Mouse (Mus musculus) hindbrain, embryonic 10.5 days (tissue): ENCODE measurements at regions not wholly inside any gene's neighbourhood (a gene's known extent, or its start where the extent isn't known, plus 50 kb on each side); places are given as distances from the start of the nearest gene placed in this dataset.

Source experiments
- DNase-seq: peaks from one replicate; pipeline ENCODE4 v3.0.0-alpha.2; 2017; ENCODE audit warnings: low spot score
- H3K27ac ChIP-seq: fragments of 300-500 bp; sonication (generic); 2 replicates; pipeline ENCODE4 v1.5.1; 2016; ENCODE audit warnings: mild to moderate bottlenecking, moderate library complexity
- H3K27me3 ChIP-seq: fragments of 300-500 bp; sonication (generic); 2 replicates; pipeline ENCODE4 v1.6.1; 2016; ENCODE audit warnings: mild to moderate bottlenecking; ENCODE audit not compliant: poor library complexity, insufficient read depth, severe bottlenecking
- H3K36me3 ChIP-seq: fragments of 300-500 bp; sonication (generic); 2 replicates; pipeline ENCODE4 v1.6.1; 2016; ENCODE audit warnings: mild to moderate bottlenecking, moderate library complexity
- H3K4me1 ChIP-seq: fragments of 300-500 bp; sonication (generic); replicated peaks from 2 replicates; pipeline ENCODE4 v1.6.1; 2016; ENCODE audit warnings: mild to moderate bottlenecking
- H3K4me3 ChIP-seq: fragments of 300-500 bp; sonication (generic); 2 replicates; pipeline ENCODE4 v1.5.1; 2016; ENCODE audit warnings: mild to moderate bottlenecking, moderate library complexity
- H3K9me3 ChIP-seq: fragments of 300-500 bp; sonication (generic); 2 replicates; pipeline ENCODE4 v1.6.1; 2016; ENCODE audit warnings: mild to moderate bottlenecking, moderate library complexity
- WGBS: fragments of 180-500 bp; shearing (Covaris S2); methylation state at CpG from one replicate; pipeline ENCODE4 v1.1.7; 2016; 5-methylcytosine and 5-hydroxymethylcytosine counted together

- no peaks in the 10 kb centered on the region for H3K36me3 ChIP-seq
- no peaks in the 10 kb centered on the region for H3K9me3 ChIP-seq
- 89% methylated on average over 1 of the region's 1 CpGs for WGBS
- H3K4me3 ChIP-seq = no peak overlapping the region
- no peaks in the 10 kb centered on the region for H3K27me3 ChIP-seq
- no peak overlapping the region for H3K27ac ChIP-seq
- no peaks in the 10 kb centered on the region for H3K4me1 ChIP-seq
- DNase-seq = no peak
These were observed 685.0 kb downstream of the Zfp619 start for GRCm38 (mm10) chr7:40202615-40203014.

DNA sequence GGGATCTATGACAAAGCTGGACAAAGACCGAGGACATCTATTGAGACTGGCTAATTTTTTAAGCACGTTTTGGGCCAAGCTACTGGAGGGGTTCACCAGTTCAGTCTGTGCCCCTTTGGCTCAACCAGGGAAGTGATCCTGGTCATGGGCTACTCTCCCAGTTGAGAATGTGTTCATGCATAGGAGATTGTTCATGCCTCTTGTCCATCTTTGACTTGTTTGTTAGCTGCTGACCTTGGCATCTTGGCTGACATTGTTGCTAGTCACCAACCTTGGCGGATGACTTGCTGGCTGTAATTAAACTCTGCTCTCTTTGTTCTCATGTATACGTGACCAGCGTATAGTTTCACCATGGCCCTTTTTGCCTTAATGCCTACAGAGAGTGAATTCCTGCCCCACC, 686.2 kb upstream of the Vstm2b start:
- Histone ChIP-seq H3K27me3 (no peaks in the 10 kb centered on the region), H3K4me3 (no peak overlapping the region), H3K36me3 (no peaks in the 10 kb centered on the region), H3K4me1 (no peaks in the 10 kb centered on the region), H3K27ac (no peak overlapping the region), H3K9me3 (no peaks in the 10 kb centered on the region)
- no peak for DNase-seq
- WGBS = 81% methylated on average over 5 of the region's 5 CpGs

DNA sequence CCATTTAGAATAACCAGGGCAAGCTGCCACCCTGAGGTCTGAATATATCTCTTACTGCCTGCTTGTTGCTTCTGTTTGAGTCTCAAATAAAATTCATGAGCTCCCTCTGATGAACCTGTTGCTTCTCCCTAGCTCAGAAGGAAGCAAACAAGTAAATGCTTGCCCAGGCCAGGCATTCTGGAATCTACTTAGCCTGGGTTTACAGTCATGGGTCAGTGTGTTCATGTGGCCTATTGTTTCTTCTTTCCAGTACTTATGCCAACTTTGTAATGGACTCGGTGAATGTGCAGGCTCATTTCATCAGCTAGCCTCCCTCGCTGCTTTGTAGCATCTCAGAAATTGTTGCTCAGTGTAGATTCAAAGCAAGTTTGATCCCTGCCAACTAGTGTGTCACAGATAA, 685.6 kb upstream of the Vstm2b start:
- Histone ChIP-seq H3K27me3 (no peaks in the 10 kb centered on the region), H3K27ac (no peak overlapping the region), H3K36me3 (no peaks in the 10 kb centered on the region), H3K4me3 (no peak overlapping the region), H3K9me3 (no peaks in the 10 kb centered on the region), H3K4me1 (no peaks in the 10 kb centered on the region)
- DNase-seq = no peak
- WGBS = 89% methylated on average over 2 of the region's 2 CpGs

- 81% methylated on average over 2 of the region's 2 CpGs for WGBS
- Histone ChIP-seq H3K27me3 (no peaks in the 10 kb centered on the region), H3K4me3 (no peak overlapping the region), H3K36me3 (no peaks in the 10 kb centered on the region), H3K27ac (no peak overlapping the region), H3K4me1 (no peaks in the 10 kb centered on the region), H3K9me3 (no peaks in the 10 kb centered on the region)
- no peak for DNase-seq
These were observed 684.5 kb upstream of the Vstm2b start for GRCm38 (mm10) chr7:40213646-40214045.

DNA sequence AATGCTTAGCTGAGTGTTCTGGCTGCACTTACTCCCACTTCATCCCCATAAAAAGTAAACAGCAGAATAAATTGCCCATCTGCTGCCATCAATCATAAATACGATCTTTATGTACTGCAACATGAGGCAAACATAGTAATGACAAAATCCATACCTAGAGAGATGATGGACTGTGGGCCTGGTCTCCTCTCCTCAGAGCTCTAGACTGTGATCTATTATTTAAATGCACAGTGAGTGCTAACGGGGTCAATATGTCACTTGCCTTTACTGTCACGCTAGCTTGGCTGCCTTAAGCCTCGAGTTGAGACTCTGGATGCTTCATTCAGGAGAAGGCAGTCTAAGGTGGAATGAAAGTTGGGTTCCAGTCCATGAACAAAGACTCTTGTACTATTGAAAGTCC, 683.7 kb upstream of the Vstm2b start:
- H3K4me3 ChIP-seq = no peak overlapping the region
- H3K27ac ChIP-seq = no peak overlapping the region
- H3K9me3 ChIP-seq = no peaks in the 10 kb centered on the region
- H3K4me1 ChIP-seq = no peaks in the 10 kb centered on the region
- no peaks in the 10 kb centered on the region for H3K27me3 ChIP-seq
- DNase-seq = no peak
- 60% methylated on average over 4 of the region's 4 CpGs for WGBS
- H3K36me3 ChIP-seq = no peaks in the 10 kb centered on the region

- Histone ChIP-seq H3K36me3 (no peaks in the 10 kb centered on the region), H3K27me3 (no peaks in the 10 kb centered on the region), H3K27ac (no peak overlapping the region), H3K4me3 (no peak overlapping the region), H3K9me3 (no peaks in the 10 kb centered on the region), H3K4me1 (no peaks in the 10 kb centered on the region)
- no peak for DNase-seq
- WGBS = 90% methylated on average over 2 of the region's 2 CpGs
These were observed 682.9 kb upstream of the Vstm2b start for GRCm38 (mm10) chr7:40215271-40215670.

DNA sequence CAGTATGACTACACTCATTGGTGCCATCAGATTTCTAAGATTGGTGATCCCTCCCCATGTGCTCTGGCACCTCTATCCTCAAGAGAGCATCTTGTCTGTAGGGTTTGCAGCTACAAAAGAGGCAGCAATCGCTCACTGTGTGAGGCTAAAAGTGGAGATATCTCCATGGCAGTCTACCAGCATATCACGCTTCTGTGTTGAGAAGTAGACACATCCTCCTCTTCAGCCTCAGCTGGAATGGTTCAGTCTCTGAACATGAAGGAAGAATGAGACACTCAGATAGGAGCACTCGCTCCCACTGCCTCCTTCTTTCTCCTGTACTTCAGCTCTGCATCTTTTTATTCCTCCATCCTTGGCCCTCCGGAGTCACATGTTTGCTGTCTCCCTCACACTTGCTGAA, 677.6 kb upstream of the Vstm2b start:
- no peaks in the 10 kb centered on the region for H3K9me3 ChIP-seq
- H3K36me3 ChIP-seq = no peaks in the 10 kb centered on the region
- no peak overlapping the region for H3K4me3 ChIP-seq
- H3K4me1 ChIP-seq = no peaks in the 10 kb centered on the region
- no peak for DNase-seq
- WGBS = 82% methylated on average over 4 of the region's 4 CpGs
- no peaks in the 10 kb centered on the region for H3K27me3 ChIP-seq
- H3K27ac ChIP-seq = no peak overlapping the region

DNA sequence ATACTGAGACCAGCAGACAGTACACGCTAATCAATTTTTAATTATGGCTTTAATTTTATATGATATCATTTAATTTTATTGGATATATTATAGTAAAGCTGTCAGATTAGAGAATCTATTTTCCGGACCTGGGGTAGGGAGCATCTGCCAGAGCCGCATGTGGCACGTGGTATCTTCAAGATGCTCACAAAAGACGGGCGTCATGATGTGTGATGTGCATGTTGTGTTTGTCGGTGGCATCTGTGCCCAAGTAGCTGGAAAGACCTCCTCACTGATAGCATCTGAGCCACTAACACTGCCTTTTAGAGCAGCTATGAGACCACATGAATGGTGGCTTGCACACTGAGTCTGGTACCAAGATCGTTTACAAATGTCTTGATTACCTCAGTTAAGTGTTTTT, 652.9 kb upstream of the Vstm2b start:
- H3K27me3 ChIP-seq = no peaks in the 10 kb centered on the region
- H3K4me3 ChIP-seq = no peak overlapping the region
- WGBS = 90% methylated on average over 8 of the region's 8 CpGs
- no peaks in the 10 kb centered on the region for H3K36me3 ChIP-seq
- no peaks in the 10 kb centered on the region for H3K4me1 ChIP-seq
- H3K27ac ChIP-seq = no peak overlapping the region
- no peak for DNase-seq
- H3K9me3 ChIP-seq = no peaks in the 10 kb centered on the region

DNA sequence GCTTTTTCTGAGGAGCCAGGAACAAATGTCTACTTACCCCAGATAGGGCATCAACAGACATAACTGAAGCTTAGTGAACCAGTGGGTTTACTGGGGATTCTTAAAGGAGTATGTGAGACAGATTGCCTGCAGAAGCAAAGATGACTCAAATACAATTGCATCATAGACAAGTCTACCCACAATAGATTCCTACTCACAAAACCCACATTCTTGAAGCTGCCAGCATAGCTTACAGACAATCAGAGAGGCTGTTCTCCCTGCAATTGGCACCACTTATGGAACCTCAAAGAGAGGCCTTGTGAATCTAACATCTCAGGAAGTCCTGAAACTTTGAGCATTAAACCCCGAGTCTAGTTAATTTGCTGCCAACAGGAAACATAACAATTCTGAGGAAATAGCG, 649.6 kb upstream of the Vstm2b start:
- Histone ChIP-seq H3K4me1 (no peaks in the 10 kb centered on the region), H3K9me3 (no peaks in the 10 kb centered on the region), H3K27me3 (no peaks in the 10 kb centered on the region), H3K36me3 (no peaks in the 10 kb centered on the region), H3K4me3 (no peak overlapping the region), H3K27ac (no peak overlapping the region)
- 96% methylated on average over 2 of the region's 2 CpGs for WGBS
- no peak for DNase-seq

- 72% methylated on average over 2 of the region's 2 CpGs for WGBS
- Histone ChIP-seq H3K4me3 (no peak overlapping the region), H3K9me3 (no peaks in the 10 kb centered on the region), H3K27me3 (no peaks in the 10 kb centered on the region), H3K36me3 (no peaks in the 10 kb centered on the region), H3K4me1 (no peaks in the 10 kb centered on the region), H3K27ac (no peak overlapping the region)
- DNase-seq = no peak
These were observed 644.6 kb upstream of the Vstm2b start for GRCm38 (mm10) chr7:40253486-40253885.

- WGBS = 75% methylated on average over 1 of the region's 1 CpGs
- Histone ChIP-seq H3K27me3 (no peaks in the 10 kb centered on the region), H3K36me3 (no peaks in the 10 kb centered on the region), H3K9me3 (no peaks in the 10 kb centered on the region), H3K27ac (no peak overlapping the region), H3K4me3 (no peak overlapping the region), H3K4me1 (no peaks in the 10 kb centered on the region)
- no peak for DNase-seq
These were observed 640.3 kb upstream of the Vstm2b start for GRCm38 (mm10) chr7:40257733-40258376.

DNA sequence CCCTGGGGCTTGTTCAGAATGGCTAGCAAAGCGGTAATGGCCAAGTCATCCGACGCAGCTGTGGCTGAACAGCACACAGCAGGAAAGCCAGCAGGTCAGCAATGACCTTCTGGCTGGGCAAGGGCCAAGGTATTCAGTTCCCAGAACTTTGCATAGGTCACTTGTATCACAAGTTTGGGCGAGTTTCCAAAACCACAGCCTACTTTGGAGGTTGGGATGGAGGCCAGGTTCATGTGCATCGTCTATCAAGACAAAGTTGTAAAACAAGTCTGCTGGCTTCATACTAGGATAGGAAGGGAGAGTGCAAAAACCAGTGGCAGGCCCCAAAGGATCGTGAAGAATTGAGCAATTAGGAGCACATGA, 639.8 kb upstream of the Vstm2b start:
- DNase-seq = no peak
- H3K27me3 ChIP-seq = no peaks in the 10 kb centered on the region
- WGBS = 65% methylated on average over 6 of the region's 6 CpGs
- no peaks in the 10 kb centered on the region for H3K9me3 ChIP-seq
- no peaks in the 10 kb centered on the region for H3K36me3 ChIP-seq
- H3K4me3 ChIP-seq = no peak overlapping the region
- H3K4me1 ChIP-seq = no peaks in the 10 kb centered on the region
- no peak overlapping the region for H3K27ac ChIP-seq

DNA sequence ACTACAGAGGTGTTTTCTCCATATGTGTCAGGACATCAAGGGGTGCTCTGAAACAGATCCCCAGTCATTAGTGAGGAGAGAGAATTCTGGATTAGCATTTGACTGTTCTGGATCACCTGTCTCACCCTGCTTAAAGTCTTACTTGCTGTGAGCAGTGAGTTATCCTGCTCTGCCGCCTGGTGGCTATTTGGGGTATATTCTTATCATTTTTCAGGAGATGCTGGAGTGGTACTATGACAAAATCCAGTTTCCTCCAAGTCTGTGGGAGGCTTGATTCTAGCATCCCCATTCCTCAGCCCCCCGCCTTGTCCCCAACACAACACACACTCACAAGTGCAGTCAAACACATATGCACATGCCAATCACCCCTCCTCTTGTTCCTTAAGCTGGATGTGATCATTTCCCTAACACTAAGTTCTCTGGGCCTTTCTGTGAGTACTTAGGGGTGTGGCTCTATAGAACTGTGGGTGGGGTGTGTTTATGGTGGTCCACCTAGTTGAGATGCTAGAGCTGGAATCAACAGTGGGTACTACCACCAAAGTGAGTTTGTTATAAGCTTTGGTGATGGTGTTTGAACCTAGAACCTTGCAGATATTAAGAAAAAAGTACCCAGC, 624.6 kb upstream of the Vstm2b start:
- peaks cover 23% of the 10 kb centered on the region for H3K4me1 ChIP-seq
- no peaks in the 10 kb centered on the region for H3K27me3 ChIP-seq
- 22% methylated on average over 2 of the region's 2 CpGs for WGBS
- no peak overlapping the region for H3K27ac ChIP-seq
- no peak overlapping the region for H3K4me3 ChIP-seq
- no peaks in the 10 kb centered on the region for H3K36me3 ChIP-seq
- H3K9me3 ChIP-seq = no peaks in the 10 kb centered on the region
- DNase-seq = peak; percentile 39

DNA sequence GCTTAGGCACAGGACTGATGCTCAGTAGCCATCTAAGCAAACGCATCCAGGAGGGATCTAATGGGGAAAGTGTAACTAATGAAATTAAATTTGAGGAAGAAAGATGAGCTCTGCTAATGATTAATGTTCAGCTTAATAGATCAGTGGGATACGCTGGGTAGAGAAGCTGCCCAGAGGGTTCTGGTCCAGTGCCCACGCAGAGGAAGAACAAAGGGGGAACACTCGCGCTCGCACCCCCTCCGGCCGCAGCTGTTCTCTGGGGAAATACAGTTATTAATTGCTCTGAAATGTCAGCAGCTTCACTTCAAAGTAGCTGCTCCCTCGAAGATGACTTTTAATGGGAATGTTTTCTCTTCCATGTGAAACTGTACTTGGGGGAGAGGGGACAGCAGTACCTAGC, 623.0 kb upstream of the Vstm2b start:
- no peak for DNase-seq
- H3K9me3 ChIP-seq = no peaks in the 10 kb centered on the region
- H3K4me1 ChIP-seq = peaks cover 24% of the 10 kb centered on the region
- WGBS = 62% methylated on average over 9 of the region's 9 CpGs
- no peaks in the 10 kb centered on the region for H3K36me3 ChIP-seq
- no peaks in the 10 kb centered on the region for H3K27me3 ChIP-seq
- H3K27ac ChIP-seq = peak overlapping the region; percentile 71; the same call in 1 of the 2 replicates
- H3K4me3 ChIP-seq = no peak overlapping the region
